Mouse (Mus musculus): ENCODE results near the gene Gm20388.

GRCm38 (mm10) chr8:122464985-122465384 is 2554.3 kb downstream of the Gm20388 start:
- TF ChIP-seq CTCF (IDR thresholded peaks at IDR 0.05; ENCODE audit: low read depth), result no peak
- no peak for TF ChIP-seq EP300 (IDR thresholded peaks at IDR 0.05; ENCODE audit: low read depth)
